Mouse (Mus musculus) testis, postnatal 14 days (tissue): Measurements from ENCODE around the gene Bzw2.
A peak's percentile ranks its signal among the peaks of the same experiment; 100 is the strongest.
"Not testable (repeated sequence)": the region's sequence is repeated elsewhere in the genome, so short reads cannot be mapped to it uniquely, and the experiment has no call there.

ENCODE experiments used
- DNase-seq: peaks from one replicate; pipeline ENCODE4 v3.0.0; 2021; ENCODE audit warnings: low spot score

Gene Bzw2

GRCm38 (mm10) chr12:36157638-36158308, at the start of gene Bzw2:
Gene Bzw2, minus strand, starts transcription at chr12:36158080.
- DNase-seq, result peak; percentile 59

GRCm38 (mm10) chr12:36207072-36207799, 49.4 kb upstream of the Bzw2 start:
- DNase-seq, result peak; percentile 15

- not testable (repeated sequence) for DNase-seq
Observed at GRCm38 (mm10) chr12:36205579-36206119, 47.8 kb upstream of the Bzw2 start.

GRCm38 (mm10) chr12:36194976-36195375, 37.1 kb upstream of the Bzw2 start:
- DNase-seq, result no peak

GRCm38 (mm10) chr12:36190343-36190742, 32.5 kb upstream of the Bzw2 start:
- DNase-seq, result no peak

- DNase-seq, result no peak
Observed at GRCm38 (mm10) chr12:36189610-36190009, 31.7 kb upstream of the Bzw2 start.

- DNase-seq, result no peak
Observed at GRCm38 (mm10) chr12:36187081-36187480, 29.2 kb upstream of the Bzw2 start.

- no peak for DNase-seq
Observed at GRCm38 (mm10) chr12:36182570-36182969, 24.7 kb upstream of the Bzw2 start.

GRCm38 (mm10) chr12:36177227-36177626, 19.3 kb upstream of the Bzw2 start:
- DNase-seq, result no peak

GRCm38 (mm10) chr12:36165299-36165698, 7.4 kb upstream of the Bzw2 start:
- no peak for DNase-seq

- no peak for DNase-seq
Observed at GRCm38 (mm10) chr12:36164126-36164791, 6.4 kb upstream of the Bzw2 start.

- no peak for DNase-seq
Observed at GRCm38 (mm10) chr12:36157304-36157637, 609 bp downstream of the Bzw2 start.

GRCm38 (mm10) chr12:36156637-36157303, 1.1 kb downstream of the Bzw2 start, which contains the start of gene Ankmy2:
Gene Ankmy2, plus strand, starts transcription at chr12:36157114.
- DNase-seq, result peak; percentile 87

GRCm38 (mm10) chr12:36156101-36156636, 1.7 kb downstream of the Bzw2 start:
- no peak for DNase-seq

- DNase-seq, result no peak
Observed at GRCm38 (mm10) chr12:36155141-36155641, 2.7 kb downstream of the Bzw2 start.

GRCm38 (mm10) chr12:36150737-36151136, 7.1 kb downstream of the Bzw2 start:
- no peak for DNase-seq

- DNase-seq, result no peak
Observed at GRCm38 (mm10) chr12:36150265-36150664, 7.6 kb downstream of the Bzw2 start.

GRCm38 (mm10) chr12:36146230-36147011, 11.5 kb downstream of the Bzw2 start:
- DNase-seq, result no peak

- no peak for DNase-seq
Observed at GRCm38 (mm10) chr12:36140401-36140800, 17.5 kb downstream of the Bzw2 start.

- no peak for DNase-seq
Observed at GRCm38 (mm10) chr12:36137192-36137591, 20.7 kb downstream of the Bzw2 start.

GRCm38 (mm10) chr12:36136285-36136684, 21.6 kb downstream of the Bzw2 start:
- DNase-seq, result no peak
